Mouse (Mus musculus) embryonic fibroblast, embryonic 13.5 days (primary cell): ENCODE data around the gene Aldh1a3.

Source experiments
- CTCF ChIP-seq: IDR thresholded peaks from 2 replicates; pipeline ENCODE4 v1.5.1; 2011; ENCODE audit warnings: mild to moderate bottlenecking, control low read depth, low read length, moderate library complexity, borderline replicate concordance; ENCODE audit not compliant: insufficient read depth
- POLR2A ChIP-seq: IDR thresholded peaks from 2 replicates; pipeline ENCODE4 v1.6.1; 2011; ENCODE audit warnings: low read depth, mild to moderate bottlenecking, control low read depth, low read length, moderate library complexity

DNA sequence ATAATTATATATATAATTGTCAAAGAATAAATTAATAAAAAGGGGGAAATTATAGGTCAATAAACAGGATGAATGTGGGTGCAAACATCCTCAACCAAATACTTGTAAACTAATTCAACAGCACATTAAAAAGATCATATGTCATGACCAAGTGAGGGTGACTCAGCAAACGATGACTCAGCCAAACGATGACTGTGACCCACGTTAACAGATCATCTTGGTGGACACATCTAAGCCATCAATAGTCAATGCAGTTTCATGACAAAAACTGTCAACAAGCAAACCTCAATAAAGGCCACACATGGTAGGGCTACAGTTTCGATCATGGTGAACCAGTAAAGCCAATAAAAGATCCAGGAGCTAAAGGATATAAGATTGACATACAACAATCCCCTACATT is 68.3 kb downstream of the Aldh1a3 start:
- no peak for TF ChIP-seq POLR2A
- TF ChIP-seq CTCF, result no peak
